Comparison of ENCODE assay signal across 8 mouse cellular contexts in the genomic region with DNA sequence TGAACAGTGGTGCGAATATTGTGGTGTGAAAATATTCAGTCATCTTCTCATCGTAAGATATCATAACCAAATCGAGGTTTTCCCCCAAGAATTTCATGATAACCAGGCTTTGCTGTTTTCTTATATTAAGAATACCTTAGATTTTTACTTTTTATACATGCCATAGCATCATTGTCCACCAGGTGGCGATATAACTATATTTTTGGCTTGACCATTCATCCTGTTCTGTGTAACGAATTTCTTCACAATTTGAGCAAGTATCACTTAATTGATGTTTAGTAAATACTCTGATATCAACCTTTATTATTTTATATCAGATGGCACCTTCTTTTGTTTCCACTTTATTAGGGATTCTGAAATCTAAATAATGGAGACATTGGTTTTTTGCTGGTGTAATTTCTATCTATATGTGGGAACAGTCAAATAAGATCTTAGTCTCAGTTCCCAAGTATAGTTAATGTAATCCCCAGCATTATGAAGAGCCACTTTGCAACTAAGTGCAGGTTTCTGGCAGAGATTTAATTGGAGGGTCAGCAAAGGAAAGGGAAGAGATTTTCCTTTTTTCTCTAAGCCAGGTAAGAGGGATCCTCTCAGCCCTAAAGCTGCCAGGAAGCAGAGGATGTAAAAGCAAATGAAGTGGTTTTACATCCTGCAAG.
DNase-seq lines count a peak whose midpoint lies in the region; ATAC-seq and TF ChIP-seq lines count a peak whose summit lies in the region.

No protein-coding gene starts in this region.

- H3K9me3 ChIP-seq in kidney, embryonic 14.5 days (ENCODE audit: control insufficient read depth, low read length): no peaks in the 10 kb centered on the region
- no peaks in the 10 kb centered on the region for H3K9me3 ChIP-seq in E14TG2a.4 (ENCODE audit: low read length)
- H3K9me3 ChIP-seq in hindbrain, embryonic 16.5 days (ENCODE audit: control insufficient read depth, low read length): no peaks in the 10 kb centered on the region

- ATAC-seq in kidney, embryonic 14.5 days (ENCODE audit: low FRiP score, low TSS enrichment): no peak
- ATAC-seq in hindbrain, embryonic 16.5 days: peak; percentile 50; the same call in 1 of the 2 replicates

- TF ChIP-seq CTCF in E14TG2a.4 (conservative IDR thresholded peaks at IDR 0.05; ENCODE audit: low read length): peak; percentile 72

- peak; percentile 10 for DNase-seq in kidney, postnatal 14 days
- peak; percentile 39 for DNase-seq in brain, adult 2 months (ENCODE audit: low read depth, low spot score)
- peak; percentile 24 for DNase-seq in right cerebral cortex, postnatal 4 days
- DNase-seq in testis, postnatal 14 days (ENCODE audit: low spot score): no peak
- DNase-seq in gastrocnemius, postnatal 36 days: no peak

- H3K36me3 ChIP-seq in kidney, embryonic 14.5 days (ENCODE audit: control insufficient read depth, insufficient read depth, low read length): no peaks in the 10 kb centered on the region
- H3K36me3 ChIP-seq in E14TG2a.4 (ENCODE audit: insufficient read depth, low read length): no peaks in the 10 kb centered on the region
- no peaks in the 10 kb centered on the region for H3K36me3 ChIP-seq in hindbrain, embryonic 16.5 days (ENCODE audit: control insufficient read depth, insufficient read depth, low read length)

- WGBS in kidney, embryonic 14.5 days: 13% methylated on average over 5 of the region's 5 CpGs
- WGBS in hindbrain, embryonic 16.5 days: 8% methylated on average over 5 of the region's 5 CpGs

- intact Hi-C loops in gastrocnemius, postnatal 36 days (cut with DNase I): no loop called here

- no peak overlapping the region for H3K4me3 ChIP-seq in kidney, embryonic 14.5 days (ENCODE audit: low read length)
- no peak overlapping the region for H3K4me3 ChIP-seq in E14TG2a.4 (replicated peaks; ENCODE audit: low read length)
- H3K4me3 ChIP-seq in hindbrain, embryonic 16.5 days (ENCODE audit: low read length): no peak overlapping the region

- no peak overlapping the region for H3K9ac ChIP-seq in kidney, embryonic 14.5 days (ENCODE audit: low read depth, low read length)
- H3K9ac ChIP-seq in hindbrain, embryonic 16.5 days (ENCODE audit: low read depth, low read length): no peak overlapping the region

- H3K27ac ChIP-seq in kidney, embryonic 14.5 days (ENCODE audit: low read depth, low read length): no peak overlapping the region
- H3K27ac ChIP-seq in hindbrain, embryonic 16.5 days (ENCODE audit: low read depth, low read length): no peak overlapping the region

- no peaks in the 10 kb centered on the region for H3K27me3 ChIP-seq in kidney, embryonic 14.5 days (ENCODE audit: control insufficient read depth, insufficient read depth, low read length)
- no peaks in the 10 kb centered on the region for H3K27me3 ChIP-seq in E14TG2a.4 (ENCODE audit: insufficient read depth, low read length)
- H3K27me3 ChIP-seq in hindbrain, embryonic 16.5 days (replicated peaks; ENCODE audit: control insufficient read depth, insufficient read depth, low read length): no peaks in the 10 kb centered on the region

- H3K4me2 ChIP-seq in kidney, embryonic 14.5 days (replicated peaks; ENCODE audit: low read depth, low read length): no peak overlapping the region
- no peak overlapping the region for H3K4me2 ChIP-seq in hindbrain, embryonic 16.5 days (ENCODE audit: low read length)

- H3K4me1 ChIP-seq in kidney, embryonic 14.5 days (ENCODE audit: control insufficient read depth, insufficient read depth, low read length): no peaks in the 10 kb centered on the region
- H3K4me1 ChIP-seq in E14TG2a.4 (replicated peaks; ENCODE audit: low read depth, low read length): no peaks in the 10 kb centered on the region
- no peaks in the 10 kb centered on the region for H3K4me1 ChIP-seq in hindbrain, embryonic 16.5 days (ENCODE audit: control insufficient read depth, insufficient read depth, low read depth, low read length)

Comparison
In these comparisons a context has a peak if more than half of its experiments do, and no peak if none do; other contexts are left out.
1. DNase-seq: peak in kidney, postnatal 14 days (single experiment), brain, adult 2 months (single experiment) and right cerebral cortex, postnatal 4 days (single experiment); none in testis, postnatal 14 days (single experiment) and gastrocnemius, postnatal 36 days (0 of 2).